Mouse (Mus musculus): ENCODE results near the gene Olfr504. TPM values are rescaled to one million over a fixed set of nuclear protein-coding genes. Genes with fewer than 3 reads are reported as not detected.

Gene Olfr504
- polyA plus RNA-seq (2014; fragmentation: Illumina TruSeq; extraction: RNeasy Lipid Tissue Mini Kit (QIAGEN cat#74804); ENCODE audit: low read depth, low replicate concordance), result not detected

DNA sequence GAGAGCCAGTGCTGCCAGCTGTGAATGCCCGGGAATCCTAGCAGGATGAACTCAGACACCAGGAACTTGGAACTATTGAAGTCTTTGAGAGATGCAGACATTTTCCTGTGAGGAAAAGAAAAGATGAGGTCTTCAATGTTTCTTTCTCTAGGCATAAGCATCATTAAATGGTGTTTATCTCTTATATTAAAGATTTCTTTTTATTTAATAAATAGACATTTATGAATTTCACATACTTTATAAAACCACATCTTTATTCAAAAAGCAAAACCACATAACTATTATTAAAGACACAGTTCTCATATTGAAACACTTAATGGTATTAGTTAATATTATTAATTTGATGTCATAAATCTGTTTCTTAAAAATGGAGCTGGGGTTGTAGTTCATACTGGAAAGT lies at the start of gene Olfr504:
Gene Olfr504 (minus strand): TSS at position 101 of the 400 bp plus-strand sequence.

DNA sequence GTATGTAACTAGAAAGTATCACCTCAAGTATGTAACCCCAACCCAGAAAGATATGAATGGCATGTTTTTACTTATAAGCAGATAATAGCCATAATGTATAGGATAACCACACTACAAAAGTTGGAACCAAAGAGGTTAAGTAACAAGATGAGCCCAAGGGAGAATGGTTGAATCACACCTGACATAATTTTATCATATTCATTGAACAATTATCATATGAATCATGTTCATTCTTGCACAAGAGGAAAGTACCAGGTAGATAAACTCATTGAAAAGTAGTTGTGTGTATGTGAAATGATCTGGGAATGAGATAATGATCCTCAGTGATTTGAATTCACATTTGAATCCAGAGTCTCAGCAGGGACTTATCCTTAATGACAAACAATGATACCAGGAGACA lies 44.9 kb upstream of the Olfr504 start, which contains the start of gene Olfr506:
Gene Olfr506 (plus strand): TSS at position 301 of the 400 bp plus-strand sequence.

DNA sequence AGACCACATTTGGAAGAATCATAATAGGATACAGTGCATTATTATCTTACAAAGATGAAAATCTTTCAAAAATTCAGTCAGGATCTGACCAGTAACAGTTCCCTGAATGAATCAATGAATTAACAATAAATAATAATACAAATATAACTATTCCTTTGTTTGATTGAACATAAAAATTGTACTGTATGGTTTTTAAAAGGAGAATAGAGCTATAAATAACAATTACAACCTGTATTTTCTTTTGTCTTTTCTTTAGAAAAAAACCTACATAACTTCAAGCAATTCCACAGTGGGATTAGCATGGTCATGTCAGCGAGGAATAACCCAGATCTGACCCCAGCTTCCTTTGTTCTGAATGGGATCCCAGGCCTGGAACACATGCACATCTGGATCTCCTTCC lies 21.4 kb downstream of the Olfr504 start, which contains the start of gene Olfr503:
Gene Olfr503 (plus strand): TSS at position 301 of the 400 bp plus-strand sequence.

DNA sequence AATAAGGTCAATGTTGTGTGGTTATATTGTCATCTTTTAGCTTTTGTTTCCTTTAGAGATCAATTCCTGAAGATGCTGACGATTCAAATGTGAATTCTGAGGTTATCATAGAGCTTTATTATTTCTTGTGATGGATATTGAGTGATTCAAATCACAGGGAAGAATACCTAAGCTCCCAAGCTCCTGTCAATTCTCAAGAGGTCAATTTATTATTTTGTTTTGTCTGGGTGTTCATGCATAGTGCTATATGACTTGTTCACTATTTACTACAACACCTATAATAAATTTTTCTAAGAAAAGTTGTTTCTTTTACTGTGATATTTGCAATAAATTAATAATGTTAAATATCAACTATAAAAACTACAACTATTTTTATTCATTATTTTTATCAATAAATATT lies 40.6 kb downstream of the Olfr504 start, which contains the start of gene Olfr502:
Gene Olfr502 (minus strand): TSS at position 101 of the 400 bp plus-strand sequence.

Other genes starting within 250 kb of the Olfr504 start
- not detected for gene Olfr492, start 242.1 kb downstream of the Olfr504 start, polyA plus RNA-seq (2014; fragmentation: Illumina TruSeq; extraction: RNeasy Lipid Tissue Mini Kit (QIAGEN cat#74804); ENCODE audit: low read depth, low replicate concordance)
- gene Olfr493, start 218.8 kb downstream of the Olfr504 start, polyA plus RNA-seq (2014; fragmentation: Illumina TruSeq; extraction: RNeasy Lipid Tissue Mini Kit (QIAGEN cat#74804); ENCODE audit: low read depth, low replicate concordance), result not detected
- gene Olfr494, start 200.5 kb downstream of the Olfr504 start, polyA plus RNA-seq (2014; fragmentation: Illumina TruSeq; extraction: RNeasy Lipid Tissue Mini Kit (QIAGEN cat#74804); ENCODE audit: low read depth, low replicate concordance), result not detected
- gene Olfr495, start 172.6 kb downstream of the Olfr504 start, polyA plus RNA-seq (2014; fragmentation: Illumina TruSeq; extraction: RNeasy Lipid Tissue Mini Kit (QIAGEN cat#74804); ENCODE audit: low read depth, low replicate concordance), result not detected
- not detected for gene Olfr497, start 145.4 kb downstream of the Olfr504 start, polyA plus RNA-seq (2014; fragmentation: Illumina TruSeq; extraction: RNeasy Lipid Tissue Mini Kit (QIAGEN cat#74804); ENCODE audit: low read depth, low replicate concordance)
- not detected for gene Olfr498, start 100.5 kb downstream of the Olfr504 start, polyA plus RNA-seq (2014; fragmentation: Illumina TruSeq; extraction: RNeasy Lipid Tissue Mini Kit (QIAGEN cat#74804); ENCODE audit: low read depth, low replicate concordance)
- not detected for gene Olfr502, start 40.7 kb downstream of the Olfr504 start, polyA plus RNA-seq (2014; fragmentation: Illumina TruSeq; extraction: RNeasy Lipid Tissue Mini Kit (QIAGEN cat#74804); ENCODE audit: low read depth, low replicate concordance)
- not detected for gene Olfr503, start 21.3 kb downstream of the Olfr504 start, polyA plus RNA-seq (2014; fragmentation: Illumina TruSeq; extraction: RNeasy Lipid Tissue Mini Kit (QIAGEN cat#74804); ENCODE audit: low read depth, low replicate concordance)
- not detected for gene Olfr506, start 45.0 kb upstream of the Olfr504 start, polyA plus RNA-seq (2014; fragmentation: Illumina TruSeq; extraction: RNeasy Lipid Tissue Mini Kit (QIAGEN cat#74804); ENCODE audit: low read depth, low replicate concordance)
- gene Olfr507, start 56.0 kb upstream of the Olfr504 start, polyA plus RNA-seq (2014; fragmentation: Illumina TruSeq; extraction: RNeasy Lipid Tissue Mini Kit (QIAGEN cat#74804); ENCODE audit: low read depth, low replicate concordance), result not detected
- gene Olfr508, start 64.2 kb upstream of the Olfr504 start, polyA plus RNA-seq (2014; fragmentation: Illumina TruSeq; extraction: RNeasy Lipid Tissue Mini Kit (QIAGEN cat#74804); ENCODE audit: low read depth, low replicate concordance), result not detected
- gene Olfr509, start 86.1 kb upstream of the Olfr504 start, polyA plus RNA-seq (2014; fragmentation: Illumina TruSeq; extraction: RNeasy Lipid Tissue Mini Kit (QIAGEN cat#74804); ENCODE audit: low read depth, low replicate concordance), result not detected
- not detected for gene Olfr510, start 100.6 kb upstream of the Olfr504 start, polyA plus RNA-seq (2014; fragmentation: Illumina TruSeq; extraction: RNeasy Lipid Tissue Mini Kit (QIAGEN cat#74804); ENCODE audit: low read depth, low replicate concordance)
- not detected for gene Olfr512, start 147.5 kb upstream of the Olfr504 start, polyA plus RNA-seq (2014; fragmentation: Illumina TruSeq; extraction: RNeasy Lipid Tissue Mini Kit (QIAGEN cat#74804); ENCODE audit: low read depth, low replicate concordance)
- gene Olfr513, start 185.2 kb upstream of the Olfr504 start, polyA plus RNA-seq (2014; fragmentation: Illumina TruSeq; extraction: RNeasy Lipid Tissue Mini Kit (QIAGEN cat#74804); ENCODE audit: low read depth, low replicate concordance), result not detected